Comparison of ENCODE assay signal across 8 mouse cellular contexts in genomic region chr11:3287921-3288320, GRCm38 (mm10). TPM values are rescaled to one million over a fixed set of nuclear protein-coding genes. Genes with fewer than 3 reads are reported as not detected.
DNase-seq lines count a peak whose midpoint lies in the region; ATAC-seq and TF ChIP-seq lines count a peak whose summit lies in the region.

No protein-coding gene starts in this region.

- TF ChIP-seq POLR2A in limb, embryonic 14.5 days (IDR thresholded peaks at IDR 0.05; ENCODE audit: borderline replicate concordance, extremely low read depth, insufficient read depth, insufficient read length) = no peak
- TF ChIP-seq POLR2A in cerebellum, adult 2 months (IDR thresholded peaks at IDR 0.05; ENCODE audit: borderline replicate concordance, insufficient read depth, low read length) = no peak

- 54% methylated on average over 5 of the region's 5 CpGs for WGBS in lung, embryonic 15.5 days
- 65% methylated on average over 5 of the region's 5 CpGs for WGBS in hindbrain, embryonic 15.5 days
- WGBS in limb, embryonic 14.5 days = 67% methylated on average over 5 of the region's 5 CpGs
- WGBS in stomach, postnatal 0 days = 60% methylated on average over 5 of the region's 5 CpGs
- 78% methylated on average over 5 of the region's 5 CpGs for WGBS in cerebellum, adult 2 months

- H3K9ac ChIP-seq in lung, embryonic 15.5 days = no peak overlapping the region; the same call in 1 of the 2 replicates
- peak overlapping the region; percentile 98; the same call in 1 of the 2 replicates for H3K9ac ChIP-seq in hindbrain, embryonic 15.5 days
- peak overlapping the region; percentile 96 for H3K9ac ChIP-seq in limb, embryonic 14.5 days (ENCODE audit: low read depth, low read length, severe bottlenecking)
- H3K9ac ChIP-seq in stomach, postnatal 0 days (ENCODE audit: low read length) = no peak overlapping the region

- no peaks in the 10 kb centered on the region for H3K9me3 ChIP-seq in lung, embryonic 15.5 days
- no peaks in the 10 kb centered on the region for H3K9me3 ChIP-seq in hindbrain, embryonic 15.5 days
- H3K9me3 ChIP-seq in limb, embryonic 14.5 days (ENCODE audit: control insufficient read depth, low read length) = no peaks in the 10 kb centered on the region
- no peaks in the 10 kb centered on the region for H3K9me3 ChIP-seq in stomach, postnatal 0 days (ENCODE audit: control insufficient read depth, low read length)

- peak overlapping the region; percentile 100 for H3K27ac ChIP-seq in lung, embryonic 15.5 days
- peak overlapping the region; percentile 100; the same call in 1 of the 2 replicates for H3K27ac ChIP-seq in hindbrain, embryonic 15.5 days (replicated peaks)
- no peak overlapping the region for H3K27ac ChIP-seq in limb, embryonic 14.5 days (replicated peaks; ENCODE audit: low read depth, low read length)
- no peak overlapping the region for H3K27ac ChIP-seq in stomach, postnatal 0 days (replicated peaks)
- no peak overlapping the region for H3K27ac ChIP-seq in cerebellum, adult 2 months (ENCODE audit: insufficient read depth, low read length)

- peak overlapping the region; percentile 96 for H3K4me2 ChIP-seq in lung, embryonic 15.5 days
- peak overlapping the region; percentile 98 for H3K4me2 ChIP-seq in hindbrain, embryonic 15.5 days
- H3K4me2 ChIP-seq in limb, embryonic 14.5 days (replicated peaks; ENCODE audit: low read depth, low read length, severe bottlenecking) = peak overlapping the region; percentile 99
- H3K4me2 ChIP-seq in stomach, postnatal 0 days (replicated peaks; ENCODE audit: low read depth) = peak overlapping the region; percentile 100; the same call in 1 of the 2 replicates

- ATAC-seq in lung, embryonic 15.5 days (ENCODE audit: borderline replicate concordance, extremely low read depth, low FRiP score, low TSS enrichment) = no peak
- ATAC-seq in hindbrain, embryonic 15.5 days (ENCODE audit: low FRiP score, low read depth) = no peak
- ATAC-seq in limb, embryonic 14.5 days (ENCODE audit: low FRiP score, low read depth) = no peak
- ATAC-seq in stomach, postnatal 0 days (ENCODE audit: low FRiP score, low TSS enrichment) = no peak

- no peak for TF ChIP-seq EP300 in stomach, postnatal 0 days (optimal IDR thresholded peaks at IDR 0.05)

- peak overlapping the region; percentile 90 for H3K4me3 ChIP-seq in lung, embryonic 15.5 days
- H3K4me3 ChIP-seq in hindbrain, embryonic 15.5 days = peak overlapping the region; percentile 90
- peak overlapping the region; percentile 85 for H3K4me3 ChIP-seq in limb, embryonic 14.5 days (replicated peaks; ENCODE audit: low read length)
- H3K4me3 ChIP-seq in stomach, postnatal 0 days (ENCODE audit: low read depth, low read length) = no peak overlapping the region
- no peak overlapping the region for H3K4me3 ChIP-seq in cerebellum, adult 2 months (replicated peaks; ENCODE audit: insufficient read depth, low read depth, low read length)

- no peak for DNase-seq in lung, postnatal 14 days
- DNase-seq in limb, embryonic 14.5 days (ENCODE audit: low spot score) = no peak
- DNase-seq in stomach, postnatal 0 days (ENCODE audit: low spot score) = no peak
- no peak for DNase-seq in cerebellum, adult 2 months
- no peak for DNase-seq in T-cell, adult 2 months (ENCODE audit: low spot score)
- no peak for DNase-seq in MN1 (ENCODE audit: low spot score)

- no peaks in the 10 kb centered on the region for H3K27me3 ChIP-seq in lung, embryonic 15.5 days
- H3K27me3 ChIP-seq in hindbrain, embryonic 15.5 days = no peaks in the 10 kb centered on the region
- no peaks in the 10 kb centered on the region for H3K27me3 ChIP-seq in limb, embryonic 14.5 days (ENCODE audit: control insufficient read depth, insufficient read depth, low read length)
- no peaks in the 10 kb centered on the region for H3K27me3 ChIP-seq in stomach, postnatal 0 days (ENCODE audit: control insufficient read depth, insufficient read depth, low read length)
- no peaks in the 10 kb centered on the region for H3K27me3 ChIP-seq in cerebellum, adult 2 months (ENCODE audit: control insufficient read depth, insufficient read depth, low read length)

- H3K4me1 ChIP-seq in lung, embryonic 15.5 days = peaks cover 21% of the 10 kb centered on the region
- peaks cover 43% of the 10 kb centered on the region for H3K4me1 ChIP-seq in hindbrain, embryonic 15.5 days (replicated peaks)
- peaks cover 9% of the 10 kb centered on the region for H3K4me1 ChIP-seq in limb, embryonic 14.5 days (ENCODE audit: control insufficient read depth, insufficient read depth, low read length)
- peaks cover 4% of the 10 kb centered on the region for H3K4me1 ChIP-seq in stomach, postnatal 0 days (replicated peaks; ENCODE audit: control insufficient read depth, insufficient read depth)
- peaks cover 7% of the 10 kb centered on the region; the same call in 1 of the 2 replicates for H3K4me1 ChIP-seq in cerebellum, adult 2 months (ENCODE audit: control insufficient read depth, insufficient read depth, low read length)

- no peak for TF ChIP-seq CTCF in stomach, postnatal 0 days (IDR thresholded peaks at IDR 0.05; ENCODE audit: low read depth)
- TF ChIP-seq CTCF in cerebellum, adult 2 months (IDR thresholded peaks at IDR 0.05; ENCODE audit: borderline replicate concordance, insufficient read depth, low read depth, low read length) = no peak

- no peaks in the 10 kb centered on the region for H3K36me3 ChIP-seq in lung, embryonic 15.5 days
- no peaks in the 10 kb centered on the region for H3K36me3 ChIP-seq in hindbrain, embryonic 15.5 days
- peaks cover 6% of the 10 kb centered on the region; the same call in 1 of the 2 replicates for H3K36me3 ChIP-seq in limb, embryonic 14.5 days (ENCODE audit: control insufficient read depth, insufficient read depth, low read length)
- H3K36me3 ChIP-seq in stomach, postnatal 0 days (ENCODE audit: control insufficient read depth, insufficient read depth, low read length) = no peaks in the 10 kb centered on the region

RNA-seq across cellular contexts. Expression of gene Patz1, which starts 0.8 kb away (rescaled TPM):
- 48.9 and 52.7 TPM in 2 replicates for polyA plus RNA-seq in lung, embryonic 15.5 days (2015; fragmentation: Nextera tagmentation; extraction: Ambion mirVana)
- polyA plus RNA-seq in hindbrain, embryonic 15.5 days (2015; fragmentation: Nextera tagmentation; extraction: Ambion mirVana) = 51.9 and 54.3 TPM in 2 replicates
- polyA plus RNA-seq in limb, embryonic 14.5 days (2012; rRNA removed) = 52.0 and 60.2 TPM in 2 replicates
- polyA plus RNA-seq in limb, embryonic 14.5 days (2014; fragmentation: Nextera tagmentation; extraction: Ambion mirVana) = 40.8 and 44.2 TPM in 2 replicates
- polyA plus RNA-seq in stomach, postnatal 0 days (2015; fragmentation: Nextera tagmentation; extraction: Ambion mirVana) = 12.2 and 14.1 TPM in 2 replicates
- polyA plus RNA-seq in cerebellum, adult 2 months (2012; rRNA removed) = 41.0 and 44.1 TPM in 2 replicates

RNA-seq across cellular contexts. Expression of gene Drg1, which starts 21.7 kb away (rescaled TPM):
- polyA plus RNA-seq in lung, embryonic 15.5 days (2015; fragmentation: Nextera tagmentation; extraction: Ambion mirVana) = 251 and 257 TPM in 2 replicates
- 205 and 207 TPM in 2 replicates for polyA plus RNA-seq in hindbrain, embryonic 15.5 days (2015; fragmentation: Nextera tagmentation; extraction: Ambion mirVana)
- polyA plus RNA-seq in limb, embryonic 14.5 days (2012; rRNA removed) = 59.7 and 73.8 TPM in 2 replicates
- 186 and 187 TPM in 2 replicates for polyA plus RNA-seq in limb, embryonic 14.5 days (2014; fragmentation: Nextera tagmentation; extraction: Ambion mirVana)
- polyA plus RNA-seq in stomach, postnatal 0 days (2015; fragmentation: Nextera tagmentation; extraction: Ambion mirVana) = 103 and 109 TPM in 2 replicates
- polyA plus RNA-seq in cerebellum, adult 2 months (2012; rRNA removed) = 83.2 and 85.9 TPM in 2 replicates

RNA-seq across cellular contexts. Expression of gene Pik3ip1, which starts 42.3 kb away (rescaled TPM):
- 10.8 and 11.0 TPM in 2 replicates for polyA plus RNA-seq in lung, embryonic 15.5 days (2015; fragmentation: Nextera tagmentation; extraction: Ambion mirVana)
- polyA plus RNA-seq in hindbrain, embryonic 15.5 days (2015; fragmentation: Nextera tagmentation; extraction: Ambion mirVana) = 26.1 and 26.3 TPM in 2 replicates
- 13.2 and 13.3 TPM in 2 replicates for polyA plus RNA-seq in limb, embryonic 14.5 days (2012; rRNA removed)
- 13.6 and 15.5 TPM in 2 replicates for polyA plus RNA-seq in limb, embryonic 14.5 days (2014; fragmentation: Nextera tagmentation; extraction: Ambion mirVana)
- polyA plus RNA-seq in stomach, postnatal 0 days (2015; fragmentation: Nextera tagmentation; extraction: Ambion mirVana) = 8.9 and 9.0 TPM in 2 replicates
- 68.2 and 76.1 TPM in 2 replicates for polyA plus RNA-seq in cerebellum, adult 2 months (2012; rRNA removed)

Comparison
In these comparisons a context has a peak if more than half of its experiments do, and no peak if none do; other contexts are left out.
1. H3K27ac ChIP-seq: peak in lung, embryonic 15.5 days (single experiment) and hindbrain, embryonic 15.5 days (single experiment); none in limb, embryonic 14.5 days (single experiment), stomach, postnatal 0 days (single experiment) and cerebellum, adult 2 months (single experiment).
2. H3K4me3 ChIP-seq: peak in lung, embryonic 15.5 days (single experiment), hindbrain, embryonic 15.5 days (single experiment) and limb, embryonic 14.5 days (single experiment); none in stomach, postnatal 0 days (single experiment) and cerebellum, adult 2 months (single experiment).
3. H3K9ac ChIP-seq: peak in hindbrain, embryonic 15.5 days (single experiment) and limb, embryonic 14.5 days (single experiment); none in lung, embryonic 15.5 days (single experiment) and stomach, postnatal 0 days (single experiment).
4. Peak in every context shown above with its lines, with median percentiles within 50 percentile points of each other: H3K4me2 ChIP-seq.